Mouse (Mus musculus) lung, embryonic 14.5 days (tissue): ENCODE measurements around the gene Nfu1. TPM values are rescaled to one million over a fixed set of nuclear protein-coding genes. Genes with fewer than 3 reads are reported as not detected.
"Not testable (repeated sequence)": the region's sequence is repeated elsewhere in the genome, so short reads cannot be mapped to it uniquely, and the experiment has no call there.

ENCODE experiments used
- ATAC-seq: fragments of 200-750 bp; cut with Nextera tagmentation; 2 replicates; pipeline ENCODE4 v1.8.0; 2017; ENCODE audit warnings: mild to moderate bottlenecking, moderate TSS enrichment, moderate library complexity; ENCODE audit not compliant: insufficient read depth
- DNase-seq: peaks from one replicate; pipeline ENCODE4 v3.0.0-alpha.2; 2015
- H3K27ac ChIP-seq: fragments of 300-500 bp; sonication (generic); 2 replicates; pipeline ENCODE4 v1.5.1; 2014; ENCODE audit warnings: low read depth, mild to moderate bottlenecking, moderate library complexity
- H3K27me3 ChIP-seq: fragments of 300-500 bp; sonication (generic); 2 replicates; pipeline ENCODE4 v1.6.1; 2014; ENCODE audit warnings: low read length, control low read depth; ENCODE audit not compliant: insufficient read depth
- H3K36me3 ChIP-seq: fragments of 300-500 bp; sonication (generic); 2 replicates; pipeline ENCODE4 v1.6.1; 2014; ENCODE audit warnings: control low read depth; ENCODE audit not compliant: insufficient read depth
- H3K4me1 ChIP-seq: fragments of 300-500 bp; sonication (generic); 2 replicates; pipeline ENCODE4 v1.6.1; 2014; ENCODE audit warnings: antibody characterized with exemption, control low read depth; ENCODE audit not compliant: insufficient read depth
- H3K4me2 ChIP-seq: fragments of 300-500 bp; sonication (generic); 2 replicates; pipeline ENCODE4 v1.6.1; 2014; ENCODE audit warnings: mild to moderate bottlenecking
- H3K4me3 ChIP-seq: fragments of 300-500 bp; sonication (generic); 2 replicates; pipeline ENCODE4 v1.5.1; 2014; ENCODE audit warnings: low read depth, low read length
- H3K9ac ChIP-seq: fragments of 300-500 bp; sonication (generic); 2 replicates; pipeline ENCODE4 v1.6.1; 2014
- H3K9me3 ChIP-seq: fragments of 300-500 bp; sonication (generic); 2 replicates; pipeline ENCODE4 v1.6.1; 2016; ENCODE audit warnings: low read depth, low read length, control low read depth
- CTCF ChIP-seq: IDR thresholded peaks from 2 replicates; pipeline ENCODE4 v1.5.1; 2016; ENCODE audit warnings: antibody characterized with exemption, low read depth
- WGBS: fragments of 180-500 bp; shearing (Covaris S2); extraction: QIAGEN DNeasy Blood & Tissue Kit; methylation state at CpG from one replicate; pipeline ENCODE4 v1.1.7; 2014; 5-methylcytosine and 5-hydroxymethylcytosine counted together
- polyA plus RNA-seq: library from polyadenylated mRNA; unstranded; fragments of >200 nt; fragmentation: Nextera tagmentation; extraction: Ambion mirVana; gene quantifications from 2 replicates; pipeline ENCODE4 v1.2.1, GENCODE M21; 2014

Nfu1 gene
- polyA plus RNA-seq, 1 experiment from 2014 or later: 88.4 TPM

- H3K4me1 ChIP-seq: peaks cover 11% of the 10 kb centered on the region
- H3K4me3 ChIP-seq: no peak overlapping the region
- TF ChIP-seq CTCF: no peak
- no peak overlapping the region for H3K27ac ChIP-seq
- WGBS: 78% methylated on average over 3 of the region's 3 CpGs
- no peaks in the 10 kb centered on the region for H3K9me3 ChIP-seq
- H3K4me2 ChIP-seq: no peak overlapping the region
- peaks cover 31% of the 10 kb centered on the region for H3K36me3 ChIP-seq
- no peak for ATAC-seq
- H3K27me3 ChIP-seq: no peaks in the 10 kb centered on the region
- H3K9ac ChIP-seq: no peak overlapping the region
- DNase-seq: no peak
Measured at GRCm38 (mm10) chr6:87045507-87045906, 36.5 kb downstream of the Nfu1 start.

GRCm38 (mm10) chr6:87048712-87049111, 39.7 kb downstream of the Nfu1 start:
- not testable (repeated sequence) for ATAC-seq, H3K27me3 ChIP-seq, H3K27ac ChIP-seq, H3K4me1 ChIP-seq, H3K9ac ChIP-seq, H3K4me2 ChIP-seq, H3K4me3 ChIP-seq, DNase-seq, H3K9me3 ChIP-seq
- peaks cover 58% of the 10 kb centered on the region for H3K36me3 ChIP-seq
- WGBS: 96% methylated on average over 7 of the region's 7 CpGs

GRCm38 (mm10) chr6:87051886-87052425, 42.9 kb downstream of the Nfu1 start:
- Histone ChIP-seq H3K36me3 (peaks cover 79% of the 10 kb centered on the region), H3K4me2 (no peak overlapping the region), H3K27ac (no peak overlapping the region), H3K4me3 (no peak overlapping the region), H3K27me3 (no peaks in the 10 kb centered on the region), H3K9me3 (no peaks in the 10 kb centered on the region), H3K4me1 (no peaks in the 10 kb centered on the region), H3K9ac (no peak overlapping the region)
- ATAC-seq (no peak), DNase-seq (no peak)
- WGBS: 90% methylated on average over 10 of the region's 10 CpGs
- no peak for TF ChIP-seq CTCF

GRCm38 (mm10) chr6:87054193-87054592, 45.2 kb downstream of the Nfu1 start:
- Histone ChIP-seq H3K27me3 (no peaks in the 10 kb centered on the region), H3K9me3 (no peaks in the 10 kb centered on the region), H3K4me2 (no peak overlapping the region), H3K4me3 (no peak overlapping the region), H3K27ac (no peak overlapping the region), H3K36me3 (peaks cover 84% of the 10 kb centered on the region), H3K4me1 (no peaks in the 10 kb centered on the region), H3K9ac (no peak overlapping the region)
- no peak for TF ChIP-seq CTCF
- 90% methylated on average over 8 of the region's 8 CpGs for whole genome bisulfite sequencing
- no peak for ATAC-seq
- no peak for DNase-seq

GRCm38 (mm10) chr6:87059754-87060153, 50.7 kb downstream of the Nfu1 start:
- Histone ChIP-seq H3K9me3 (no peaks in the 10 kb centered on the region), H3K4me1 (no peaks in the 10 kb centered on the region), H3K9ac (no peak overlapping the region), H3K27ac (no peak overlapping the region), H3K4me2 (no peak overlapping the region), H3K4me3 (no peak overlapping the region), H3K36me3 (peaks cover 91% of the 10 kb centered on the region), H3K27me3 (no peaks in the 10 kb centered on the region)
- 91% methylated on average over 1 of the region's 1 CpGs for WGBS
- no peak for ATAC-seq
- TF ChIP-seq CTCF: peak; percentile 36; the same call in 1 of the 2 replicates
- no peak for DNase-seq

- H3K27ac ChIP-seq: no peak overlapping the region
- H3K4me1 ChIP-seq: no peaks in the 10 kb centered on the region
- 94% methylated on average over 4 of the region's 4 CpGs for WGBS
- H3K36me3 ChIP-seq: peaks cover 94% of the 10 kb centered on the region
- TF ChIP-seq CTCF: no peak
- no peak for ATAC-seq
- H3K9me3 ChIP-seq: no peaks in the 10 kb centered on the region
- H3K9ac ChIP-seq: no peak overlapping the region
- no peak overlapping the region for H3K4me2 ChIP-seq
- H3K4me3 ChIP-seq: no peak overlapping the region
- no peak for DNase-seq
- no peaks in the 10 kb centered on the region for H3K27me3 ChIP-seq
Measured at GRCm38 (mm10) chr6:87063586-87063985, 54.5 kb downstream of the Nfu1 start.

- no peak overlapping the region for H3K4me3 ChIP-seq
- no peaks in the 10 kb centered on the region for H3K9me3 ChIP-seq
- H3K9ac ChIP-seq: no peak overlapping the region
- H3K27me3 ChIP-seq: no peaks in the 10 kb centered on the region
- WGBS: 78% methylated on average over 2 of the region's 2 CpGs
- H3K36me3 ChIP-seq: peaks cover 97% of the 10 kb centered on the region
- no peak for ATAC-seq
- TF ChIP-seq CTCF: no peak
- H3K27ac ChIP-seq: no peak overlapping the region
- no peaks in the 10 kb centered on the region for H3K4me1 ChIP-seq
- H3K4me2 ChIP-seq: no peak overlapping the region
- no peak for DNase-seq
Measured at GRCm38 (mm10) chr6:87068209-87068608, 59.2 kb downstream of the Nfu1 start.
